Mouse (Mus musculus): ENCODE data around the gene Pld2. TPM values are rescaled to one million over a fixed set of nuclear protein-coding genes. Genes with fewer than 3 reads are reported as not detected.
A peak's percentile ranks its signal among the peaks of the same experiment; 100 is the strongest.

Gene Pld2
- total and polyA plus RNA-seq, 3 experiments = 8.0 to 12.8 (median 10.9) TPM

DNA sequence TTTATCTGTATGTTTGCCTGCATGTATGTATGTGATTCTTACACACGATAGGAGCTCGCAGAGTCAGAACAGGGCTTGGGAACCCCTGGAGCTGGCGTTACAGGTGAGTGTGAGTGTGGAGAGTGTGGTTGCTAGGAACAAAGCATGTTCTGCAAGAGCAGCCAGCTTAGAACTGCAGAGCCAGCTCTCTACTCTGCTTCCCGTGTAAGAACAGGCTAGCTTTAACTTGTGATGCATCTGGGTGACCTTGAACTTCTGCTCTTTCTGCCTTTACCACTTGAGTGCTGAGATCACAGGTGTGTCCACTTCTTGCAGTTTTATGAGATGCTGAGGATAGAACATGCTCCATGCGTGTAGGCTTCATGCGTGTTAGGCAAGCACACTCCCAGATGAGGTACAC lies 39.1 kb downstream of the Pld2 start:
- DNase-seq = no peak

- peak; percentile 59 for DNase-seq
Observed at GRCm38 (mm10) chr11:70579710-70580357, 40.0 kb downstream of the Pld2 start.

DNA sequence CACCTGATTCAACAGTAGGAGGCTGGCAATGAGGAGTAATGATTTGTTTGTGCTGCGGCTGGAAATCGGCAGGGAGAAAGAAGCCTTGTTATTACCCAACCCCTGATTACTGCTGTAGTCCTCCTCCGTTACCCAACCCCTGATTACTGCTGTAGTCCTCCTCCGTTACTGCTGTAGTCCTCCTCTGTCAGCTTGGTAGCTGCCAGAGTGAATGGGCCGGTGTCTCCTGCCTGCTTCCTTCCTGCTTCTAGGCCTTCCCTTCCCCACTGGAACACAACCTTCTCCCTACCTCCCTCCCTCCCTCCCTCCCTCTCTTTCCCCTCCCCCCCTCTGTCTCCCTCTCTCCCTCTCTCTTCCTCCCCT lies 40.5 kb downstream of the Pld2 start:
- no peak for DNase-seq

DNA sequence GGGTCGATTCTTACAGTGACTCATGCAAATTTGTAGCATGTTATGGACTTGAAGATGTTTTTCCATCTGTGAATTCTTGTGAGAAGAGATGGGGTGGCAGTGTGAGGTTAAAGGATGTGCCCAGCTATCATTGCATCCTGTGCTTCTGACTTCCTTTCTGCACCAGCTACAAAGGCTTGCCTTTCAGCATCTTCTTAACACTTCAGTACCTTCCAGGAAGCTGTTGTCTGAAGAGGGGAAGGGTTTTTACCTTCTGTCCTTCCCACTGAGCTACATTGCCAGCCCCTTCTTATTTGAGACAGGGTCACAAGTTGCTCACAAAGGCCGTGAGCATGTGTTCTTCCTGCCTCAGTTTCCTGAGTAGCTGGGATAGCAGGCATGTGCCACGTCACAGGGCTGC lies 41.1 kb downstream of the Pld2 start:
- DNase-seq = no peak

GRCm38 (mm10) chr11:70582196-70582595 lies 42.3 kb downstream of the Pld2 start:
- no peak for DNase-seq

DNA sequence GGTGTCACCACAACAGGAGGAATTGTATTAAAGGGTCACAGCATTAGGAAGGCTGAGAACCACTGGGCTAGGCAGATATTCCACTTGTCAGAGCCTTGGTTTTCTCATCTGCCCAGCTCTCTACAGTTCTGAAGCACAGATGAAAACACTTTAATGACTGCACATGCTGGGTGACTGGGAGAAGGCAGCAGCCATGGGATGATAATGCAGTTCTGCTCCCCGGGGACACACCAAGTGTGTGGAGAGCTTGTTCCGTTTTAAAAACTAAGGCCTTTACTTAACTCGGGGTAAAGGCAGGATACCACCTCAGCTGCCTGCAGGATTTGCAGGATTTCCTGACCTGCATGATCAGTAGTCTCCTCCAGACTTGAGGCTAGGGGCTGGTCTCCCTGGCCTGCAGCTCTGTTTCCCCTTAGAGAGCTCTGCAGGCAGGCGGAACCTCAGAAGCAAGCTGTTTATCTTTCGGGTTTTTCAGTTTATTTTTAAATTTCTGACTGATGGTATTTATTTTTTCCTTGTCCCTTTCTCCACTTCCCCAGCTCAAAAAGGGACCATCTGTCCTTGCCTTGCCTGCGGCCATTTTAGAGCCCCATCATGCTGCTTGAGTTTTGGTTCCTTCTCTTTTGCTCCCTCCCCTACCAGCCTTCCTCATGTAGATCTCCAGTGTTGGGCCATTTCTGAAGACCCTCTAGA lies 43.3 kb downstream of the Pld2 start:
- DNase-seq = no peak

DNA sequence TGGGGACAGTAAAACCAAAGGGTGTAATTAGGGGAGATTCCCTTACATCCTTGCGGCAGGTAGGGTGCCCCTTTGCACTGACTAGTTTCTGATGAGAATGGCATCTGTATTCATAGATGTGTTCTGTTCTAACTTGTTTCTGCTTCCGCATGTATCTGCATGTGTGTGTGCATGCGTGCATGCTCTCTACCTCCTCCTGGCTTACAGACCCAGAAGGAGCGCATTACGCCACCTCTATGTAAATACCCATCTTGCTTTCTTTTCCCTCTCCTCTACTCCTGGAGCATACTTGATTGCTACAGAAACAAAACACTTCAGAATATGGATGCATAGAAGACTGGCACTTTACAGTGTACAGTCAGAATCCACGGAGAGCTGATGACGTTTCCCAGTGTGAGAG lies 43.9 kb downstream of the Pld2 start:
- no peak for DNase-seq

- DNase-seq = peak; percentile 76
Observed at GRCm38 (mm10) chr11:70585457-70585856, 45.6 kb downstream of the Pld2 start.

- DNase-seq = no peak
Observed at GRCm38 (mm10) chr11:70586261-70586660, 46.4 kb downstream of the Pld2 start.

DNA sequence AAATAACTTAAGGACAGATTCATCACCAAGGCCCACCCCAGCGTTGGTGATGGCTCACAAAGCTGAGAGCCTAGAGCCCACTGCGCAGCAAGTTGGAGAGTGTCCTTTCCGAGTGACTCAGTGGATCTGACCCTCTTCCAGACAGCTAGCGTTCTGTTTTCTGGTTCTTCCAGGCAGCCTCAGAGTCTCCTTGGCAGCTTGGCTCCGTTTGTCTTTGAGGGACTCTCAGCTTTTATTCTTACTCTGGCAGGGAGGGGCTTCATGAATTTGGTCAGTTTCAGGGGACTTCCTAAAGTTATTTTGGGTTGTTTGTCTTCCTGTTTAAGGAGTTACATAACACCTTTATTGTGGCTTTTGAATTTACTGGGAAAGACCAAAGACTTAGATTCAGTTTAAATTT lies 47.1 kb downstream of the Pld2 start:
- no peak for DNase-seq

DNA sequence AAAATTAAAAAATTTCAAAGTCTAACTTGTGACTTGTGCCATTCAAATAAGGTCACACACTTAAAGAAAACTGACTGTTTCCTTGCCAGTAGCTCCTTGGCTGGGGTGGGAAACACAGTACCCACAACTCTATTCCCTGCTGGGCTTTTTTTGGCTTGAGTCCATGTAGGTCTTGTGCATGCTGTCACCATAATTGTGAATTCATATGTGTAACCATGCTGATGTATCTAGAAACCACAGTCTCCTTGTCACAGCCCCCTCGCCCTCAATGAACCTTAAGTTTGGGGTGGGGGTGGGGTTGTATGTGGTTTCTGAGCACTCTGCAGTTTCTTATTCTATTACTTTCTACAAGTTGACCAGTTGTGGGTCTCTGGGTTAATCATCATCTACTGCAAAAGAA lies 51.9 kb downstream of the Pld2 start:
- DNase-seq = no peak

GRCm38 (mm10) chr11:70594253-70594989 lies 54.6 kb downstream of the Pld2 start:
- DNase-seq = peak; percentile 45

- DNase-seq = no peak
Observed at GRCm38 (mm10) chr11:70595638-70596037, 55.8 kb downstream of the Pld2 start.

DNA sequence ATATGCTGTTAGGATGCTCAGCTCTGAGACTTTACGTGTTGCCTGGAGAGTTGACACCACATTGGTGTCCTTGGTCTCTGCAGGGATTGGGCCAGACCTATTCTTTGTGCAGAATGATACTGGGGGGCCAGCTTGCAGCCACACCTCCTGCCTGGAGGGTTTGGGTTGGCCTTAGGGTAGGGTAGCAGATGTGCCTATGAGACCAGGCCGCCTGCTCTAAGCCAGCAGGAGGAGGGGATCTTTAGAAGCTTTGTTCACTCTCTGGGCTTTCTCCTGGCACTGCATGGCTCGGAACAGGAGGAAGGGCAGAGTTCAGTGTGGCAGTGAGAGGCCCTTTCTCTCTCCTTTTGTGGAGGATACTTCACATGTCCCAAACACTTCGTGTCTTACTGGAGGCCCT lies 56.2 kb downstream of the Pld2 start:
- no peak for DNase-seq

- no peak for DNase-seq
Observed at GRCm38 (mm10) chr11:70597301-70597700, 57.4 kb downstream of the Pld2 start.

GRCm38 (mm10) chr11:70598451-70598953 lies 58.6 kb downstream of the Pld2 start:
- DNase-seq = no peak

DNA sequence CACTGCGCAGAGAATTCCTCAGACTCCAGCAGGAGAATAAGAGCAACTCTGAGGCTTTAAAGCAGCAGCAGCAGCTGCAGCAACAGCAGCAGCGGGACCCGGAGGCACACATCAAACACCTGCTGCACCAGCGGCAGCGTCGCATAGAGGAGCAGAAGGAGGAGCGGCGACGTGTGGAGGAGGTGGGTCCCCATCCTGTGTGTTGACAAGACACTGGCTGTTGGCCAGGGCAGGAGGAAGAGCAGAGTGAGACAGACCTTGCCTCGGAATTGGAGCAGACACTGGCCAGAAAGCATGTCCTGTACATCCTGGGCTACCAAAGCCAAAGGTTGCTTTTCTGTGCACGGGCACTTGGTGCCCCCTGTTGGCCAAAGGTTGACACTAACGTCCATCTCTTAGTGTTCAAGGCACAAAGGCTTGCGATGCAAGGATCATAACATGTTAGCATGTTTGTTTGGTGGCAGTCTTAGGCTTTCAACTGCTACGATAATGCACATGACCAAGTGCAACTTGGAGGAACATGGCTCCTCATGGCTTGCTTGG lies 65.2 kb downstream of the Pld2 start:
- peak; percentile 78 for DNase-seq

- DNase-seq = no peak
Observed at GRCm38 (mm10) chr11:70606717-70607116, 66.9 kb downstream of the Pld2 start.

GRCm38 (mm10) chr11:70607611-70608010 lies 67.7 kb downstream of the Pld2 start:
- no peak for DNase-seq
